Mouse (Mus musculus) ES-Bruce4 (cell line): ENCODE measurements at regions not wholly inside any gene's neighbourhood (a gene's known extent, or its start where the extent isn't known, plus 50 kb on each side); places are given as distances from the start of the nearest gene placed in this dataset.

Experiments used
- H3K27ac ChIP-seq: 2 replicates; pipeline ENCODE4 v1.5.1; 2012; ENCODE audit warnings: low read length, inconsistent platforms; ENCODE audit not compliant: insufficient read depth
- H3K27me3 ChIP-seq: 2 replicates; pipeline ENCODE4 v1.6.1; 2012; ENCODE audit warnings: mild to moderate bottlenecking, low read length, inconsistent platforms; ENCODE audit not compliant: control insufficient read depth, poor library complexity, insufficient read depth, severe bottlenecking
- H3K36me3 ChIP-seq: 2 replicates; pipeline ENCODE4 v1.6.1; 2012; ENCODE audit warnings: inconsistent platforms, mild to moderate bottlenecking, low read length, moderate library complexity; ENCODE audit not compliant: control insufficient read depth, poor library complexity, insufficient read depth, severe bottlenecking
- H3K4me1 ChIP-seq: one replicate; pipeline ENCODE4 v1.8.1; 2011; ENCODE audit warnings: low read length; ENCODE audit not compliant: control insufficient read depth, insufficient read depth
- H3K4me3 ChIP-seq: 2 replicates; pipeline ENCODE4 v1.5.1; 2011; ENCODE audit warnings: low read depth, mild to moderate bottlenecking, low read length
- H3K9ac ChIP-seq: 2 replicates; pipeline ENCODE4 v1.6.1; 2012; ENCODE audit warnings: low read depth, mild to moderate bottlenecking, inconsistent platforms; ENCODE audit not compliant: poor library complexity, severe bottlenecking
- H3K9me3 ChIP-seq: replicated peaks from 2 replicates; pipeline ENCODE4 v1.6.1; 2012; ENCODE audit warnings: mild to moderate bottlenecking, low read length, inconsistent platforms; ENCODE audit not compliant: control insufficient read depth, poor library complexity, insufficient read depth, severe bottlenecking
- CTCF ChIP-seq: IDR thresholded peaks from one replicate; pipeline ENCODE4 v1.8.1; 2011; ENCODE audit warnings: low read depth, low read length
- EP300 ChIP-seq: IDR thresholded peaks from 2 replicates; pipeline ENCODE4 v1.6.1; 2011; ENCODE audit warnings: low read depth, low read length; ENCODE audit not compliant: insufficient read depth
- POLR2A ChIP-seq: IDR thresholded peaks from one replicate; pipeline ENCODE4 v1.8.1; 2011; ENCODE audit warnings: low read length; ENCODE audit not compliant: insufficient read depth

DNA sequence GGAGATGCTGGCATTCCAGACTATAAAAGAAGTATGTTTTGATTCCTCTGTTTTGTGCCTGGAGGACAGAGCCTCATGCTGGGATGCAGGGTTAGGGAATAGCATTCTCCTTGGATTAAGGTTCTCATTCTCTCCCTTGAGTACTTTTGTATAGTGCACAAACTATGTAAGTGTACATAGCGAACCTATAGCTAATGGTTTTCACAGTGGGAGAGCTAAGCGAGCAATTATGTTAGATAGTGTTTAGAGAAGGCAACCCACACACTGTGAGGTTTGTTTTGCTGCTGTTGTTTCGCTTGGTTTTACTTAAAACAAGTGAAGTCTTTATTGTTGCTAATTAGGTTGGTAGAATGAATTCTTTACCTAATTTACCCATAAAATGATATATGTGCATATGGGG, 266.2 kb downstream of the 1700017N19Rik start:
- Histone ChIP-seq H3K4me1 (no peaks in the 10 kb centered on the region), H3K4me3 (no peak overlapping the region), H3K9me3 (no peaks in the 10 kb centered on the region), H3K9ac (no peak overlapping the region), H3K36me3 (no peaks in the 10 kb centered on the region), H3K27me3 (no peaks in the 10 kb centered on the region), H3K27ac (no peak overlapping the region)
- no peak for TF ChIP-seq EP300

GRCm38 (mm10) chr10:100865501-100866181, 275.4 kb downstream of the 1700017N19Rik start:
- no peaks in the 10 kb centered on the region for H3K27me3 ChIP-seq
- H3K9ac ChIP-seq, result no peak overlapping the region
- H3K27ac ChIP-seq, result no peak overlapping the region
- TF ChIP-seq POLR2A, result no peak
- TF ChIP-seq EP300, result no peak
- H3K36me3 ChIP-seq, result no peaks in the 10 kb centered on the region
- no peaks in the 10 kb centered on the region for H3K9me3 ChIP-seq
- no peaks in the 10 kb centered on the region for H3K4me1 ChIP-seq
- H3K4me3 ChIP-seq, result no peak overlapping the region

GRCm38 (mm10) chr10:100868360-100868916, 278.2 kb downstream of the 1700017N19Rik start:
- Histone ChIP-seq H3K9me3 (peaks cover 4% of the 10 kb centered on the region; the same call in 1 of the 2 replicates), H3K36me3 (no peaks in the 10 kb centered on the region), H3K4me1 (no peaks in the 10 kb centered on the region), H3K9ac (no peak overlapping the region), H3K27me3 (no peaks in the 10 kb centered on the region), H3K27ac (no peak overlapping the region), H3K4me3 (no peak overlapping the region)
- no peak for TF ChIP-seq POLR2A
- peak; percentile 28 for TF ChIP-seq CTCF
- TF ChIP-seq EP300, result no peak

DNA sequence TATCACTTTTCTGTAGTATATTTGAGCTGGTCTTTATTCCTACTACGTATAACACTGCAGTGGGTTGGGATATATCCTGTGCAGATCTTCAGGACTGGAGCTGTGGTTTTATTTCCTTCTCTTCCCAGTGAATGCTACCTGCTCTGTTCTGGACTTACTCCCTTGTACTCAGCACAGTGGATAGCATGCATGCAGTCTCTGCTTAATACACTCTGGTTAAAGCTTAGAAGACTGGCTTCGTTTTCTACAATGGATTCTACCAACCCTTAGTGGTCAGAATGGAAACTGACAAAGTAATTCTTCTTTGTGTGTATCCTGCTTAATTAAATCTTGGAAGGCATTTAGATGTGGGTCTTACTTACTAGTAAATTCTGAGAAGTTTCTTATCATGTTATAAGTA, 292.3 kb downstream of the 1700017N19Rik start:
- Histone ChIP-seq H3K36me3 (no peaks in the 10 kb centered on the region), H3K4me1 (no peaks in the 10 kb centered on the region), H3K9me3 (no peaks in the 10 kb centered on the region), H3K27ac (no peak overlapping the region), H3K4me3 (no peak overlapping the region), H3K9ac (no peak overlapping the region), H3K27me3 (no peaks in the 10 kb centered on the region)
- no peak for TF ChIP-seq EP300
- TF ChIP-seq POLR2A, result no peak
- TF ChIP-seq CTCF, result no peak

DNA sequence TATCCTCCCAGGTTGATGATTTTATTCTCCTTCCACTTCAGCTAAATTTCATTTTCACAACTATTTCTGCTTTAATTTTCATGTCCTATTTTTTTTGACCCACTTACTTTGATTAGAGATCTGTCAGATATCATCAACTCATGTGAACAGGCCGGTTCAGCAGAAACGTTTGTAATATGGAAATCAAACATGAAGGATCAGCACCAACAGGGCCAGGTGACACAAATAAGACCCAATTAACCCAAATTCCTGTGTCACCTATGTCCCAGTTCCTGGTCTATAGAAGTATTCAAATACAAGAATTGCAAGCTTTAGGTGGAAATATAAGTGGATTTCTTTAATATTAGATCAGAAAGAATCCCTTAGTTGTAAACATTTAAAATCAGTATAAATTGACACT, 332.7 kb downstream of the 1700017N19Rik start:
- no peak for TF ChIP-seq POLR2A
- no peak for TF ChIP-seq CTCF
- no peak for TF ChIP-seq EP300
- Histone ChIP-seq H3K27ac (no peak overlapping the region), H3K4me3 (no peak overlapping the region), H3K4me1 (no peaks in the 10 kb centered on the region), H3K9ac (no peak overlapping the region), H3K36me3 (no peaks in the 10 kb centered on the region), H3K9me3 (no peaks in the 10 kb centered on the region), H3K27me3 (no peaks in the 10 kb centered on the region)

DNA sequence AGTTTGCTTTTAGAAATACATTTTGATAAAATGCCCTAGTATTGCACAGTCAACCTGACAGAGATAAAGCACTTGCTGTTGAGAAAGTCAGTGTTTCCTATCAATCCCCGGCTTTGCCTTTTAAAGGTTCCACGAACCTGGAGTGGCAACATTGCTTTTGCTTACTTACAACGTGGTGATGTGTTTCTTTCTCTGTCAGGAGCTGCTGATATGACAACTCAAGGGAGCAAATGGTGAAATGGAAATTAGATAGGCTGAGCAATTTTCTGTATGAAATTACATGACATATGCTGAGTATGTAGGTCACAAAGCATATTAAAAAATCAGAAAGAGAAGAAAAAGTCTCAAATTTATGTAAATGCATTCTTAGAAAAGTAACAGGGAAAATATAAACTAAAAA, 336.8 kb downstream of the 1700017N19Rik start:
- Histone ChIP-seq H3K4me1 (no peaks in the 10 kb centered on the region), H3K9ac (no peak overlapping the region), H3K27me3 (no peaks in the 10 kb centered on the region), H3K27ac (no peak overlapping the region), H3K4me3 (no peak overlapping the region), H3K9me3 (no peaks in the 10 kb centered on the region), H3K36me3 (no peaks in the 10 kb centered on the region)
- TF ChIP-seq CTCF (no peak), EP300 (no peak), POLR2A (no peak)
